Mouse (Mus musculus): ENCODE data around the gene Klf15.

The Klf15 gene

GRCm38 (mm10) chr6:90463890-90464421, 1.6 kb downstream of the Klf15 start:
- no peak for DNase-seq (ENCODE audit: low read depth, low spot score)

GRCm38 (mm10) chr6:90465028-90465640, 2.8 kb downstream of the Klf15 start:
- no peak for DNase-seq (ENCODE audit: low read depth, low spot score)

- no peak for DNase-seq (ENCODE audit: low read depth, low spot score)
Measured at GRCm38 (mm10) chr6:90466079-90466478, 3.7 kb downstream of the Klf15 start.

- DNase-seq (ENCODE audit: low read depth, low spot score), result no peak
Measured at GRCm38 (mm10) chr6:90466847-90467410, 4.6 kb downstream of the Klf15 start.

- no peak for DNase-seq (ENCODE audit: low read depth, low spot score)
Measured at GRCm38 (mm10) chr6:90468216-90468615, 5.8 kb downstream of the Klf15 start.

GRCm38 (mm10) chr6:90469041-90469440, 6.7 kb downstream of the Klf15 start:
- no peak for DNase-seq (ENCODE audit: low read depth, low spot score)

GRCm38 (mm10) chr6:90470255-90470654, 7.9 kb downstream of the Klf15 start:
- DNase-seq (ENCODE audit: low read depth, low spot score), result no peak

- no peak for DNase-seq (ENCODE audit: low read depth, low spot score)
Measured at GRCm38 (mm10) chr6:90470947-90471541, 8.7 kb downstream of the Klf15 start.

- DNase-seq (ENCODE audit: low read depth, low spot score), result no peak
Measured at GRCm38 (mm10) chr6:90472079-90472478, 9.7 kb downstream of the Klf15 start.

DNA sequence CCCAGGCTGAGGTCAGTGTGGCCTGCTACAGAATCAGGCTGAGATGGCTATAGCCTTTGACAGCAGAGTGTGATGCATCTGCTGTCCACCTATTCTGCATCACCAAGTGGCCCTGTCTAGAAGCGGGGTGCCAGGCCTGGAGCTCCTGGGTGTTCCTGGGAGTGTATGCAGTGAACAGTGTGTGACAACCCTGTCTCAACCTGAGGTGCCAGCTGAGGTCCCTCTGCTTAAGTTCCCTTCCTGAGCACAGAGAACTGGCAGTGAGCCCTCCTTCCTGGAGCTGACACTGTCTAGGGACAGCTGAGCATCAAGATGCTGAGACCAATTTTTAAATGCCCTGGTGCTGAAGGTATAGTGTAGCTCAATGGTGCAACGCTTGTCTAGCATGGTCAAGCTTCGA, 10.3 kb downstream of the Klf15 start:
- no peak for DNase-seq (ENCODE audit: low read depth, low spot score)

- DNase-seq (ENCODE audit: low read depth, low spot score), result no peak
Measured at GRCm38 (mm10) chr6:90473630-90474360, 11.4 kb downstream of the Klf15 start.

- no peak for DNase-seq (ENCODE audit: low read depth, low spot score)
Measured at GRCm38 (mm10) chr6:90474361-90474750, 12.0 kb downstream of the Klf15 start.

DNA sequence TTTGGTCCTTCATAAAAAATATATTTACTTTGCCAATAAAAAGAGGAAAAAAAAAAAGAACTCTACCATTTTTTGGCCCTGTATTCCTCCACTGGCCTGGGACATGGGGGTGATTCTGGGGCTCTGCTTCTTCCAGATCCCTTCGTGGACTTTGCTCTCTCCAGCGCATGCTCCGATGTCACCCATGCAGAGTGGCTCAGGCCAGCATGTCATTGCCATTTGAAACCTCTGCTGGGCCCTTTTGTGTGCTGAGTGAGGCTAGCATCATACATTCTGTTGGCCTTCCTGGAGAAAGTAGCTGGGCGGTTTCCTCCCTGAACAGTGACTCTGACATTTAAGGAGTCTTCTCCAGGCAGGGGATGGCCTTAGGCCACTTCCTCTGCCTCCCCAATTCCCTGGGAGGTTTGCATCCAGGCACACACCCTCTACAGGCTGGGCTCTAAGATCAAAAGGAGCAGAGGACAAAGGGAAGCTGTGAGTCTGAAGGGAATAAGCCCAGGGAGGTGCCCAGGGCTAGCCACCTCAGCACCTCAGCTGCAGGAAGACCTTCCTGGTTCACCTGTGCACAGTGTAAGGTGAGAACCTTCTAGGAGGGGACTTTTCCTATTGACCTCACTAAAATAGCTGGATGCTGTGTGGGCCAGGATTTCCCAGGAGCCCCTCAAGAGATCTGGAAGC, 12.9 kb downstream of the Klf15 start:
- DNase-seq (ENCODE audit: low read depth, low spot score), result no peak

DNA sequence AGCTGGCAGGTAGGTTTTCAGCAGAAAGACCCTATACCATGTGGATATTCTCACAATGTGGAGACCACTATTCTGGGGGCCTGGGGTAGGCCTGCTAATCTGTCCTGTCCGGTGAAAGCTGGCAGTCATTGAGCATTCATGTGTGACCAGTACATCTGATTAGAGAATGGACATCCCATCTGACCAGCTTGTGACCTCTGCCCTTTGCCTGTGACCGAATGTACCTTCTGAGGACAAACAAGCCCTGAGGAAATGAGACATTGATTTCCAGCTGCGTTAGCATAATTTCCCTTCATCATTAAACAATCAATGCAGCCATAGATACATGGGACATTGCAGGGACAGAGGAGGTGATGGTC, 13.5 kb downstream of the Klf15 start:
- no peak for DNase-seq (ENCODE audit: low read depth, low spot score)

- no peak for DNase-seq (ENCODE audit: low read depth, low spot score)
Measured at GRCm38 (mm10) chr6:90476941-90477518, 14.7 kb downstream of the Klf15 start.

DNA sequence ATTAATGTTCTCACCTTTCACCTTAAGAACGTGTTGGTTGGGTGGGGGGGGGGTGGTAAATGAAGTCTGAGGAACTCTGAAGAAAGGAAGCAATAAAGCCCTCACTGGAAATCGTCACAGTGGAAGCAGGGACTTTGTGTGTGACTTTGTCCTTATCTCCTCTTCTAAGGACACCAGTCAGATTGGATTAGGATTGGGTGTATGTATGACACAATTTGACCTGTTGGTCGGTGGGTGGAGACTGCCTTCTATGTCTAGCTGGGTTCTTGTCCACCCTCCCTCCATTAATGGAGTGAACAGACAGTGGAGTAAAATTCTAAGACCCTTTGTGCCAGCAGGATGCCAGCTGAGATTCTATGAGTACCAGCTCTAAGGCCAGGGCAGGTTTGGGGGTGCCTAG, 21.9 kb downstream of the Klf15 start:
- DNase-seq (ENCODE audit: low read depth, low spot score), result no peak

- no peak for DNase-seq (ENCODE audit: low read depth, low spot score)
Measured at GRCm38 (mm10) chr6:90484876-90485275, 22.5 kb downstream of the Klf15 start.

DNA sequence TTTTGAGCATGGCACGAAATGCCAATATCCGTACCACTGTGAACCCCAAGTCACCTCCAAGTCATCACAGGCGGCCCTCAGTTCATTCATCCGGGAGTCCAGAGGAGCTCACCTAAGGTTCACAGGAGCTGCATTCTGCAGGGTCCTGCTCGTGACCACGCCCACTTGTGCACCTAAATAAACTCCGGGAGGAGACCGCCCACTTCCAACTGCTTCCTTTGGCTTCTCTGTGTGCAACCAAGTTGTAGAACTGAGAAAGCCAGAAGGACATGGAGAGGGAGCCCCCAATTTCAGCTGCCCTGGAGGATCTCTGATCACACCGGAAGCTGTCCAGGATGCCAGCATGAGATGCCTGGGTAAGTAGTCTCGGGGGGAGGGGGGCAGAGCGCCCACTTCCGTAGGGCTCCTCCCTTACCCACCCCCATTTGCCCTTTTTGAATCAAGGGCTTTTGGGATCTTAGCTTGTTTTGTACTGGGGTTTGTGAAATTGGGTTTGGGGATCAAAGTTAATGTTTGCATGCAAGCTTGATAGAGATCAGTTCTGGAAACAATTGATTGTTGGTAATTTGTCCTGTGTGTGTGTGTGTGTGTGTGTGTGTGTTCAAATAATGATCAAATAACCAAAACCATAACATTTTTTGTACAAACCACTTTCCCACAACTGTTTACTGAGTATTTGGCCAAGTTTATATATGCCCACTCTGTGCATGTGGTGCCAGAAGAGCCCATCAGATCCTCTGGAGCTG, 24.0 kb downstream of the Klf15 start, which contains the start of gene Aldh1l1:
TSS of gene Aldh1l1 (plus strand) at position 252 of the 746 bp plus-strand sequence.
- DNase-seq (ENCODE audit: low read depth, low spot score), result no peak

- no peak for DNase-seq (ENCODE audit: low read depth, low spot score)
Measured at GRCm38 (mm10) chr6:90487531-90487930, 25.2 kb downstream of the Klf15 start.

- no peak for DNase-seq (ENCODE audit: low read depth, low spot score)
Measured at GRCm38 (mm10) chr6:90489532-90489931, 27.2 kb downstream of the Klf15 start.

GRCm38 (mm10) chr6:90490976-90491375, 28.6 kb downstream of the Klf15 start:
- DNase-seq (ENCODE audit: low read depth, low spot score), result no peak
